ENCODE assay signal across 9 mouse cellular contexts in genomic region chr14:78236144-78236543, GRCm38 (mm10).
A peak's percentile ranks its signal among the peaks of the same experiment; 100 is the strongest.
DNase-seq lines count a peak whose midpoint lies in the region; ATAC-seq lines count a peak whose summit lies in the region.
"Had no signal": no experiment of that assay in that cellular context is flagged by ENCODE, and none has a peak within 500 bp of the region (broad histone marks: within the 10 kb centered on the region; RNA-seq: fewer than 3 reads in every experiment).

No protein-coding gene starts in this region.

- H3K9ac ChIP-seq in hindbrain, embryonic 14.5 days = no peak overlapping the region
- no peak overlapping the region for H3K9ac ChIP-seq in hindbrain, embryonic 11.5 days (ENCODE audit: low read depth, low read length)
- H3K9ac ChIP-seq: limb, embryonic 15.5 days had no signal

- H3K4me3 ChIP-seq in hindbrain, embryonic 14.5 days (replicated peaks; ENCODE audit: low read length) = no peak overlapping the region
- H3K4me3 ChIP-seq in hindbrain, embryonic 11.5 days (ENCODE audit: low read depth, low read length) = no peak overlapping the region
- H3K4me3 ChIP-seq in hindbrain, embryonic 10.5 days = no peak overlapping the region
- H3K4me3 ChIP-seq: limb, embryonic 15.5 days had no signal

- peak; percentile 44 for DNase-seq in hindbrain, embryonic 14.5 days (ENCODE audit: low spot score)
- no peak for DNase-seq in hindbrain, embryonic 11.5 days (ENCODE audit: low spot score)
- peak; percentile 92 for DNase-seq in adrenal gland, postnatal 14 days
- DNase-seq in lung, postnatal 10 days = peak; percentile 78
- DNase-seq in urinary bladder, postnatal 25 days (ENCODE audit: low spot score) = no peak
- DNase-seq in hindbrain, embryonic 10.5 days (ENCODE audit: low spot score) = no peak

- no peaks in the 10 kb centered on the region for H3K27me3 ChIP-seq in hindbrain, embryonic 14.5 days (ENCODE audit: control insufficient read depth, insufficient read depth, low read length)
- H3K27me3 ChIP-seq in hindbrain, embryonic 11.5 days (ENCODE audit: control insufficient read depth, insufficient read depth, low read length) = no peaks in the 10 kb centered on the region
- no peaks in the 10 kb centered on the region for H3K27me3 ChIP-seq in hindbrain, embryonic 10.5 days (ENCODE audit: insufficient read depth, poor library complexity, severe bottlenecking)
- H3K27me3 ChIP-seq: limb, embryonic 15.5 days had no signal

- ATAC-seq in hindbrain, embryonic 14.5 days (ENCODE audit: low FRiP score) = no peak
- no peak for ATAC-seq in hindbrain, embryonic 11.5 days (ENCODE audit: low FRiP score)
- peak; percentile 83 to 86 for ATAC-seq in hematopoietic stem cell, adult 5-6 weeks (replicated peaks in 1 of 2; ENCODE audit: insufficient read depth in 1 of 2, low FRiP score in 2 of 2, low TSS enrichment in 1 of 2, low read depth in 1 of 2, poor library complexity in 2 of 2, severe bottlenecking in 2 of 2)
- ATAC-seq in megakaryocyte, adult 5-6 weeks (ENCODE audit: poor library complexity, severe bottlenecking) = no peak

- no peaks in the 10 kb centered on the region for H3K36me3 ChIP-seq in hindbrain, embryonic 14.5 days (replicated peaks; ENCODE audit: control insufficient read depth, insufficient read depth)
- no peaks in the 10 kb centered on the region for H3K36me3 ChIP-seq in hindbrain, embryonic 11.5 days (ENCODE audit: control insufficient read depth, insufficient read depth, low read length)
- H3K36me3 ChIP-seq in hindbrain, embryonic 10.5 days = no peaks in the 10 kb centered on the region
- H3K36me3 ChIP-seq: limb, embryonic 15.5 days had no signal

- no peaks in the 10 kb centered on the region; the same call in 1 of the 2 replicates for H3K4me1 ChIP-seq in hindbrain, embryonic 14.5 days (replicated peaks; ENCODE audit: control insufficient read depth, insufficient read depth, low read length)
- no peaks in the 10 kb centered on the region for H3K4me1 ChIP-seq in hindbrain, embryonic 11.5 days (replicated peaks; ENCODE audit: control insufficient read depth, insufficient read depth, low read length)
- no peaks in the 10 kb centered on the region for H3K4me1 ChIP-seq in hindbrain, embryonic 10.5 days (replicated peaks)

- no peak overlapping the region for H3K27ac ChIP-seq in hindbrain, embryonic 14.5 days
- H3K27ac ChIP-seq in hindbrain, embryonic 11.5 days (ENCODE audit: low read depth, low read length) = no peak overlapping the region
- no peak overlapping the region for H3K27ac ChIP-seq in hindbrain, embryonic 10.5 days
- H3K27ac ChIP-seq: limb, embryonic 15.5 days had no signal

- 65% methylated on average over 4 of the region's 4 CpGs for WGBS in hindbrain, embryonic 14.5 days
- 84% methylated on average over 4 of the region's 4 CpGs for WGBS in hindbrain, embryonic 11.5 days
- 78% methylated on average over 4 of the region's 4 CpGs for whole genome bisulfite sequencing in hindbrain, embryonic 10.5 days

- H3K9me3 ChIP-seq in hindbrain, embryonic 14.5 days (ENCODE audit: control insufficient read depth, low read length) = no peaks in the 10 kb centered on the region
- no peaks in the 10 kb centered on the region for H3K9me3 ChIP-seq in hindbrain, embryonic 11.5 days (ENCODE audit: control insufficient read depth, low read length)
- no peaks in the 10 kb centered on the region for H3K9me3 ChIP-seq in hindbrain, embryonic 10.5 days
- H3K9me3 ChIP-seq: limb, embryonic 15.5 days had no signal

- no peak overlapping the region for H3K4me2 ChIP-seq in hindbrain, embryonic 14.5 days (replicated peaks)
- H3K4me2 ChIP-seq in hindbrain, embryonic 11.5 days (replicated peaks; ENCODE audit: low read depth, low read length) = no peak overlapping the region
- H3K4me2 ChIP-seq: limb, embryonic 15.5 days had no signal

Comparison
In these comparisons a context has a peak if more than half of its experiments do, and no peak if none do; other contexts are left out.
1. DNase-seq: peak in hindbrain, embryonic 14.5 days (single experiment), adrenal gland, postnatal 14 days (single experiment) and lung, postnatal 10 days (single experiment); none in hindbrain, embryonic 11.5 days (single experiment), urinary bladder, postnatal 25 days (single experiment) and hindbrain, embryonic 10.5 days (single experiment).
2. ATAC-seq: peak in hematopoietic stem cell, adult 5-6 weeks (2 of 2); none in hindbrain, embryonic 14.5 days (single experiment), hindbrain, embryonic 11.5 days (single experiment) and megakaryocyte, adult 5-6 weeks (single experiment).